Mouse (Mus musculus) heart, embryonic 16.5 days (tissue): ENCODE measurements around the gene Hist1h3c. TPM values are rescaled to one million over a fixed set of nuclear protein-coding genes. Genes with fewer than 3 reads are reported as not detected.

Source experiments
- ATAC-seq: fragments of 200-750 bp; cut with Nextera tagmentation; replicated peaks from 2 replicates; pipeline ENCODE4 v1.8.0; 2017; ENCODE audit warnings: moderate number of reproducible peaks; ENCODE audit not compliant: insufficient read depth, low FRiP score; ENCODE audit errors: extremely low read depth
- H3K27ac ChIP-seq: fragments of 300-500 bp; sonication (generic); 2 replicates; pipeline ENCODE4 v1.5.1; 2014; ENCODE audit warnings: mild to moderate bottlenecking, low read length, control low read depth, moderate library complexity
- H3K27me3 ChIP-seq: fragments of 300-500 bp; sonication (generic); 2 replicates; pipeline ENCODE4 v1.6.1; 2014; ENCODE audit warnings: low read length, mixed read lengths; ENCODE audit not compliant: control insufficient read depth, insufficient read depth
- H3K36me3 ChIP-seq: fragments of 300-500 bp; sonication (generic); 2 replicates; pipeline ENCODE4 v1.6.1; 2014; ENCODE audit not compliant: control insufficient read depth, insufficient read depth
- H3K4me1 ChIP-seq: fragments of 300-500 bp; sonication (generic); 2 replicates; pipeline ENCODE4 v1.6.1; 2014; ENCODE audit warnings: low read length, mixed read lengths; ENCODE audit not compliant: control insufficient read depth, insufficient read depth
- H3K4me2 ChIP-seq: fragments of 300-500 bp; sonication (generic); 2 replicates; pipeline ENCODE4 v1.6.1; 2014; ENCODE audit warnings: low read depth, mild to moderate bottlenecking, control low read depth, low read length
- H3K4me3 ChIP-seq: fragments of 300-500 bp; sonication (generic); 2 replicates; pipeline ENCODE4 v1.5.1; 2014; ENCODE audit warnings: mild to moderate bottlenecking, control low read depth, low read length
- H3K9ac ChIP-seq: fragments of 300-500 bp; sonication (generic); 2 replicates; pipeline ENCODE4 v1.6.1; 2014; ENCODE audit warnings: low read length, control low read depth
- H3K9me3 ChIP-seq: fragments of 300-500 bp; sonication (generic); replicated peaks from 2 replicates; pipeline ENCODE4 v1.6.1; 2016; ENCODE audit warnings: low read length; ENCODE audit not compliant: control insufficient read depth
- WGBS: fragments of 180-500 bp; shearing (Covaris S2); extraction: QIAGEN DNeasy Blood & Tissue Kit; methylation state at CpG from one replicate; pipeline ENCODE4 v1.1.7; 2014; 5-methylcytosine and 5-hydroxymethylcytosine counted together
- polyA plus RNA-seq: library from polyadenylated mRNA; unstranded; fragments of >200 nt; fragmentation: Nextera tagmentation; extraction: Ambion mirVana; gene quantifications from 2 replicates; pipeline ENCODE4 v1.2.1, GENCODE M21; 2015

Hist1h3c gene
- polyA plus RNA-seq, 1 experiment from 2014 or later, result 3.8 TPM

DNA sequence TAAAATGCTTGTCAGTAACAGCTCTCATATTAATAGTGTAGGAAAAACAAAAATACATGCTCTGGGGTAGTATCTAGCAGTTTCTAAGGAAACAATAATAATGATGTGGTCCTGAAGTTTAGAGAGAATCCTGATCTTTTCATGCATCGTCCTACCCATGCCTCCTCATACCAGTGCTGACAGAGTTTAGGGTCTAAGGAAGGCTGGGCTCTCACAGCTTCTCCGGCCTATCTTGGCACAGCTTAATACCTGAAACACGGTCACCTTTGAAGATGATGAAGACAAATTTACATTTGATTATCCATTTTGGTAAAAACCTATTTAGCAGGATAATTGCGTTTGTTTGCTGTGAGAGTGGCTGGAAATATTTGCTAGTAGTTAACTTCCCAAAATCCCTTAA is 1.4 kb downstream of the Hist1h3c start:
- Histone ChIP-seq H3K27me3 (no peaks in the 10 kb centered on the region), H3K27ac (peak overlapping the region; percentile 59), H3K9ac (no peak overlapping the region), H3K4me3 (peak overlapping the region; percentile 56), H3K4me1 (peaks cover 27% of the 10 kb centered on the region), H3K9me3 (no peaks in the 10 kb centered on the region), H3K36me3 (no peaks in the 10 kb centered on the region), H3K4me2 (peak overlapping the region; percentile 77; the same call in 1 of the 2 replicates)
- ATAC-seq, result no peak
- 40% methylated on average over 4 of the region's 4 CpGs for WGBS

DNA sequence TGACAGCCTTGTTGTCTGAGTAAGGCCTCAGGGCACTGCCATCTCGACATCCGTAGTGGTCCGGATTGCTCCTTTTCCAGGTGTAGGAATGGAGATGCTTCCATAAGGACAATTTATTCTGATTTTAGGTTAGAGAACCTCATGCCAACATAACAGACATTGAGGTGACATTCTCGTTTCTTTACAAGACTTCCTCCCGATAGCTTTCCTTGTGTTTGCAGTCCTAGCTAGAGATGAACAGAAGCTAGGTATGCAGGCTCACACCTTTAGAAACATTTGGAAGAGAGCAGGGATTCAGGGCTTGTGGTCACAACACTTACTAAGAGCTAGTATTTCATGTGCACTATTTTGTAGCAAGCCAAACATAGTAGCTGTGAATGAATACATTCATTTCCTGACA is 2.2 kb downstream of the Hist1h3c start:
- H3K27me3 ChIP-seq, result no peaks in the 10 kb centered on the region
- H3K27ac ChIP-seq, result no peak overlapping the region
- H3K4me3 ChIP-seq, result no peak overlapping the region
- no peaks in the 10 kb centered on the region for H3K36me3 ChIP-seq
- H3K9me3 ChIP-seq, result no peaks in the 10 kb centered on the region
- 85% methylated on average over 5 of the region's 5 CpGs for WGBS
- H3K4me1 ChIP-seq, result peaks cover 25% of the 10 kb centered on the region
- no peak overlapping the region for H3K9ac ChIP-seq
- ATAC-seq, result no peak
- H3K4me2 ChIP-seq, result no peak overlapping the region

DNA sequence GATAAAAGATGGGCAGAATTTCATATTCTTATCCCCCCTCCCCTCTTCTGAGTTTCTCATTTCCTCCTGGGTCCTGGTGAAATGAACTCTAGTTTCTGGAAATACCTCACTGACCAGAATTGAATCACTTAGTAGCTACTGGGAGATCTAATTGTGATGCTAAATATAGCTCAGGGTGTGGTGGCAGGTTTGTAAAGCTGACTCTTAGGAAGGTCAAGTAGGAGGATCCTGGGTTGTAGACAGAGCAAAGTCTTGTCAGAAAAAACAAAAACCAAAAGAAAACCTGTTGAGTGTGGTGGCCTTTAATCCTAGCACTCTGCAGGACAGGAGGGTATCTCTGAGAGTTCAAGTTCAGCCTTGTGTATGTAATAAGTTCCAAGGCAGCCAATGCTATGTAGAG is 3.4 kb downstream of the Hist1h3c start:
- no peaks in the 10 kb centered on the region for H3K9me3 ChIP-seq
- peaks cover 18% of the 10 kb centered on the region for H3K4me1 ChIP-seq
- H3K36me3 ChIP-seq, result no peaks in the 10 kb centered on the region
- H3K27ac ChIP-seq, result peak overlapping the region; percentile 42; the same call in 1 of the 2 replicates
- H3K27me3 ChIP-seq, result no peaks in the 10 kb centered on the region
- no peak overlapping the region for H3K4me2 ChIP-seq
- no peak overlapping the region for H3K9ac ChIP-seq
- no peak for ATAC-seq
- no peak overlapping the region for H3K4me3 ChIP-seq

- no peaks in the 10 kb centered on the region for H3K27me3 ChIP-seq
- no peak for ATAC-seq
- peak overlapping the region; percentile 95 for H3K4me2 ChIP-seq
- 54% methylated on average over 5 of the region's 5 CpGs for WGBS
- H3K36me3 ChIP-seq, result no peaks in the 10 kb centered on the region
- peaks cover 18% of the 10 kb centered on the region for H3K4me1 ChIP-seq
- no peak overlapping the region for H3K4me3 ChIP-seq
- H3K9ac ChIP-seq, result no peak overlapping the region
- H3K9me3 ChIP-seq, result no peaks in the 10 kb centered on the region
- H3K27ac ChIP-seq, result peak overlapping the region; percentile 39
These were observed 4.5 kb downstream of the Hist1h3c start for GRCm38 (mm10) chr13:23740910-23741309.

DNA sequence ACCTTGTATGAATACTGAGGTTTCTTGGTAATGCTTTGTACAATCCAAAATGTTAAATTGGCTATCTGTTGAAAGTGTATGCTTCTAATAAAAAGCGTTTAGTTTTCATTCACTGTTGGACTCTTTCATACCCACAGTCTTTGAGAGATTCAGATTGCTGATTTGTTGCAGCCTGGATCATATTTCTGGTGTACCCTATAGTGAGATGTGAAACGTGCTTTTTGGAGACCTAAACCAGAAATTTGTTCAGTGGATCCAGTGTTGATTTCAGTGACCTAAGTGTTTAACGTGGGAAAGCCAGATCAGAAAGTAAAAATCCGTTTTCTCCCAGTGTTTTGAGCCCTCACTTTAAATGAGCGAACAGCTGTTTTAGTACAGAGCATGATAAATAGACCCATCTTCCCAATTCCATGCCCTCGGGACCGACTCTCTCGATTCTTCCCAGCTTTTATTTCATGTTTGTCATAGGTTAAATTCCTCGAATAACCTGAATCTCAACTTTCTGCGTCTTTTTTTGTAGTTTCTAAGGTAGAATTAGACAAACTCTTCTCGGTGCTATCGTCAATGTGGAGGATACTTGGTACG is 5.1 kb downstream of the Hist1h3c start:
- H3K4me3 ChIP-seq, result peak overlapping the region; percentile 74
- no peaks in the 10 kb centered on the region for H3K27me3 ChIP-seq
- H3K9me3 ChIP-seq, result no peaks in the 10 kb centered on the region
- peak overlapping the region; percentile 92 for H3K9ac ChIP-seq
- H3K4me1 ChIP-seq, result peaks cover 18% of the 10 kb centered on the region
- WGBS, result 28% methylated on average over 13 of the region's 13 CpGs
- H3K4me2 ChIP-seq, result peak overlapping the region; percentile 95
- no peak for ATAC-seq
- H3K27ac ChIP-seq, result peak overlapping the region; percentile 99
- no peaks in the 10 kb centered on the region for H3K36me3 ChIP-seq

DNA sequence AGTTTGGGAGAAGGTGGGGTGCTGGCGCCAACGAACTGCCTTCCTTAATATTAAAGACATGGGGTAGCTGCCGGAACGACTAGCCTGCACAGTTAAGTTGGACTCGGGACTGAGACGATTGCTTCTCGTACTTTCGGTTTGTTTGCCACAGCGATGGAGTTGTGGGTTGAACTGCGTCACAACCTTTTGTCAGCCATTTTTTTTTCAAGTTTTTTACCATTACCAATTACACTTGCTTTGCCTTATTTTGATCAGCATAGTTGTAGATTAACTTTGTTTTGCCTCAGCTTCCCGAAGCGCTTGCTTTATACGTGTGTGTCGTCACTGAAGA is 5.5 kb downstream of the Hist1h3c start:
- Histone ChIP-seq H3K4me1 (peaks cover 18% of the 10 kb centered on the region), H3K4me3 (peak overlapping the region; percentile 74), H3K4me2 (peak overlapping the region; percentile 95), H3K9me3 (no peaks in the 10 kb centered on the region), H3K9ac (peak overlapping the region; percentile 92), H3K27ac (peak overlapping the region; percentile 99), H3K27me3 (no peaks in the 10 kb centered on the region), H3K36me3 (no peaks in the 10 kb centered on the region)
- ATAC-seq, result peak; percentile 4; the same call in 1 of the 2 replicates
- WGBS, result 2% methylated on average over 14 of the region's 14 CpGs

DNA sequence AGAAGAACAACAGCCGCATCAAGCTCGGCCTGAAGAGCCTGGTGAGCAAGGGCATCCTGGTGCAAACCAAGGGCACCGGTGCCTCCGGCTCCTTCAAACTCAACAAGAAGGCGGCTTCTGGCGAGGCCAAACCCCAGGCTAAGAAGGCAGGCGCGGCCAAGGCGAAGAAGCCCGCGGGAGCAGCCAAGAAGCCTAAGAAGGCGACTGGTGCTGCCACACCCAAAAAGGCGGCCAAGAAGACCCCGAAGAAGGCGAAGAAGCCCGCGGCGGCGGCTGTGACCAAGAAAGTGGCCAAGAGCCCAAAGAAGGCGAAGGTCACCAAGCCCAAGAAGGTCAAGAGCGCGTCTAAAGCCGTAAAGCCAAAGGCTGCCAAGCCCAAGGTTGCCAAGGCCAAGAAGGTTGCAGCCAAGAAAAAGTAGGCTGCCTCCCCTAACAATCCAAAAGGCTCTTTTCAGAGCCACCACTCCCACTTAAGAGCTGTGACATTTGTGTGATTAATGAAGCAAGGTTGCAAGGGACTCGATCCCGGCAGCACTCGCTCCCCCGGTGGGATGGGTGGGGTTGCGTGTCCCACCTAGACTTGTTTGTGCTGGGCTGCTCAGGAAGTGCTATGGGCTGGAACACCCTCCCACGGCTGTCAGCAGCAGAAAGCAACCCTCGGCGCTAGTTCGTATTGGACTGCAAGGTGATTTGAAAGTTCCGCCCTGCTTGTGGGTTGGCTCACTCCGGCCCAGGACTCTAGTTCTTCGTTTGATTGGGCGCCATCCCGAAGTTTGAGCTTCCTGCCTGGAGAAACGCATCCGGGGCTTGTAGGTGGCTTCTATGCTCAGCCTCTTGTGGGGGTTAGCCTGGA is 6.1 kb downstream of the Hist1h3c start:
- Histone ChIP-seq H3K4me2 (peak overlapping the region; percentile 95), H3K4me3 (peak overlapping the region; percentile 74), H3K27ac (peak overlapping the region; percentile 99), H3K36me3 (no peaks in the 10 kb centered on the region), H3K27me3 (no peaks in the 10 kb centered on the region), H3K4me1 (peaks cover 18% of the 10 kb centered on the region), H3K9ac (peak overlapping the region; percentile 92), H3K9me3 (no peaks in the 10 kb centered on the region)
- peak; percentile 90 for ATAC-seq
- 0% methylated on average over 39 of the region's 39 CpGs for WGBS

GRCm38 (mm10) chr13:23738677-23739068 is 6.7 kb downstream of the Hist1h3c start, which contains the start of gene Hist1h1c:
TSS of gene Hist1h1c (plus strand) at chr13:23738808.
- Histone ChIP-seq H3K4me1 (peaks cover 16% of the 10 kb centered on the region), H3K27me3 (no peaks in the 10 kb centered on the region), H3K36me3 (no peaks in the 10 kb centered on the region), H3K4me3 (peak within 1 kb of the TSS; percentile 74), H3K9me3 (no peaks in the 10 kb centered on the region), H3K4me2 (peak within 1 kb of the TSS; percentile 95), H3K9ac (peak within 1 kb of the TSS; percentile 92), H3K27ac (peak within 1 kb of the TSS; percentile 99)
- ATAC-seq, result peak; percentile 87
- WGBS, result under 1% methylated on average over 29 of the region's 38 CpGs

GRCm38 (mm10) chr13:23738041-23738440 is 7.4 kb downstream of the Hist1h3c start:
- no peaks in the 10 kb centered on the region for H3K36me3 ChIP-seq
- H3K4me1 ChIP-seq, result peaks cover 16% of the 10 kb centered on the region
- no peaks in the 10 kb centered on the region for H3K9me3 ChIP-seq
- H3K9ac ChIP-seq, result peak overlapping the region; percentile 68
- 26% methylated on average over 4 of the region's 4 CpGs for WGBS
- no peak for ATAC-seq
- peak overlapping the region; percentile 74 for H3K4me3 ChIP-seq
- peak overlapping the region; percentile 95 for H3K4me2 ChIP-seq
- H3K27ac ChIP-seq, result peak overlapping the region; percentile 99
- H3K27me3 ChIP-seq, result no peaks in the 10 kb centered on the region
